Mouse (Mus musculus) liver, embryonic 11.5 days (tissue): ENCODE measurements at regions not wholly inside any gene's neighbourhood (a gene's known extent, or its start where the extent isn't known, plus 50 kb on each side); places are given as distances from the start of the nearest gene placed in this dataset.

Experiments
- ATAC-seq: fragments of 200-750 bp; cut with Nextera tagmentation; replicated peaks from 2 replicates; pipeline ENCODE4 v1.8.0; 2017; ENCODE audit warnings: moderate number of reproducible peaks, mild to moderate bottlenecking, moderate TSS enrichment, moderate library complexity; ENCODE audit not compliant: low FRiP score
- DNase-seq: peaks from one replicate; pipeline ENCODE4 v3.0.0-alpha.2; 2017; ENCODE audit warnings: low spot score
- H3K27ac ChIP-seq: fragments of 300-500 bp; sonication (generic); 2 replicates; pipeline ENCODE4 v1.5.1; 2014; ENCODE audit warnings: mild to moderate bottlenecking, low read depth, low read length, control low read depth
- H3K27me3 ChIP-seq: fragments of 300-500 bp; sonication (generic); replicated peaks from 2 replicates; pipeline ENCODE4 v1.6.1; 2014; ENCODE audit warnings: low read length, mixed read lengths; ENCODE audit not compliant: control insufficient read depth, insufficient read depth
- H3K36me3 ChIP-seq: fragments of 300-500 bp; sonication (generic); 2 replicates; pipeline ENCODE4 v1.6.1; 2014; ENCODE audit warnings: mild to moderate bottlenecking, low read length, moderate library complexity, mixed read lengths; ENCODE audit not compliant: control insufficient read depth, insufficient read depth
- H3K4me1 ChIP-seq: fragments of 300-500 bp; sonication (generic); replicated peaks from 2 replicates; pipeline ENCODE4 v1.6.1; 2014; ENCODE audit warnings: low read length, mixed read lengths; ENCODE audit not compliant: control insufficient read depth, insufficient read depth
- H3K4me2 ChIP-seq: fragments of 300-500 bp; sonication (generic); 2 replicates; pipeline ENCODE4 v1.6.1; 2014; ENCODE audit warnings: mild to moderate bottlenecking, control low read depth, moderate library complexity
- H3K4me3 ChIP-seq: fragments of 300-500 bp; sonication (generic); 2 replicates; pipeline ENCODE4 v1.5.1; 2014; ENCODE audit warnings: low read depth, low read length, control low read depth
- H3K9ac ChIP-seq: fragments of 300-500 bp; sonication (generic); 2 replicates; pipeline ENCODE4 v1.6.1; 2014; ENCODE audit warnings: low read depth, low read length, control low read depth
- H3K9me3 ChIP-seq: fragments of 300-500 bp; sonication (generic); 2 replicates; pipeline ENCODE4 v1.6.1; 2016; ENCODE audit warnings: low read length, inconsistent platforms, mixed read lengths; ENCODE audit not compliant: control insufficient read depth
- WGBS: fragments of 180-500 bp; shearing (Covaris S2); extraction: QIAGEN DNeasy Blood & Tissue Kit; methylation state at CpG from one replicate; pipeline ENCODE4 v1.1.7; 2014; 5-methylcytosine and 5-hydroxymethylcytosine counted together

DNA sequence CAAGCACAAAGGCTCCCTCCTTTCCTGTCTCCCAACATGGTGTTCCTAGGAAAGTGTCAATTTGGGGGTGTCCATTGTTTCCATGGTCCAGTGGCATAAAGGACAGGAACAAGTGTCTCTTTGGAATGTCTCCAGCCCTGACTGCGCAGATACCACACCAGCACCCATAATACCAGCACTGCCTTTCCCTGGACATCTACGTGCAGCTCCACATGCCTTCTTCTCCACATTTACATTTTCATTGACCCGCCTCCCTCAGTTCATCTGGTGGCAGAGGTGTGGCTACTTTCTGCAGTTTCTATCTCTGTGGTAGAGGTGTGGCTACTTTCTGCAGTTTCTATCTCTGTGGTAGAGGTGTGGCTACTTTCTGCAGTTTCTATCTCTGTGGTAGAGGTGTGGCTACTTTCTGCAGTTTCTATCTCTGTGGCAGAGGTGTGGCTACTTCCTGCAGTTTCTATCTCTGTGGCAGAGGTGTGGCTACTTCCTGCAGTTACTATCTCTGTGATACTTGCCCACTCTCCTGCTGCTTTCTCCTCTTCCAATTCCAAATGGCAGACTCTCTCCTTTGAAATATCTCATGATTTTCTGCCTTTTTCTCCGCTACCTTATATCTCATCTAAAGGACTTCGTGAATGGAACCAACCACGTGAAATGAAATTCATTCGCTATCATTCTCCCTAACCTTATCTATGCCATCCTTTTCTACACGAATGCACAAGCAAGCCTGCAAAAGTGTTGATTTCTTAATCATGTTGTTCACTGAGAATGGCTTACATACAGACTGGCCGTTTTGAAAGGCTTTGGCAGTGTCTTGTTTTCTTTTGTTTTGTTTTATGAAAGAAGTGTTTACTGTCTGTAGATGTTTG lies 204.0 kb downstream of the Parm1 start:
- Histone ChIP-seq H3K9me3 (no peaks in the 10 kb centered on the region), H3K36me3 (no peaks in the 10 kb centered on the region), H3K4me2 (no peak overlapping the region), H3K4me3 (no peak overlapping the region), H3K27me3 (no peaks in the 10 kb centered on the region), H3K27ac (peak overlapping the region; percentile 63), H3K9ac (no peak overlapping the region), H3K4me1 (peaks cover 18% of the 10 kb centered on the region)
- ATAC-seq (0 out of 2 replicates have a peak, but pooled peaks have one; percentile 39), DNase-seq (no peak)
- 57% methylated on average over 9 of the region's 9 CpGs for WGBS

DNA sequence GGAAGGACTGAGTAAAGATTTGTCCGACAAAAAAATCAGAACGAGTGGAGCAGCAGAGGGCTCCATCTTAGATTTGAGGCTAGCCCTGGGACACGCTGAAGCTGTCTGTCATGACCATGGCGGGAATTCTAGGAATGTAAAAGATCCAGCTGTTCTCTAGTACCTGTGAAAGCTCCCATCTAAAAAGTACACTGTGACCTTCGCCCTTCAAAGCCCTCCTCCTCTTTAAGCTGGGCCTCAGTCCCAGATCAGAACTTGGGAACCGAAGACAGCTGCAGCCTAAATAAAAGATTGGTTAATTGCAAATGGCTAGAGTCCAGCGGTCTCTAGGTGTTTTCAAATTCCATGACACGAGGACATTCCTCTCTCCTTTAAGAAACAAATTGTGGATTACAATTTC lies 195.6 kb downstream of the Parm1 start:
- H3K27ac ChIP-seq = no peak overlapping the region
- no peak for ATAC-seq
- no peak for DNase-seq

DNA sequence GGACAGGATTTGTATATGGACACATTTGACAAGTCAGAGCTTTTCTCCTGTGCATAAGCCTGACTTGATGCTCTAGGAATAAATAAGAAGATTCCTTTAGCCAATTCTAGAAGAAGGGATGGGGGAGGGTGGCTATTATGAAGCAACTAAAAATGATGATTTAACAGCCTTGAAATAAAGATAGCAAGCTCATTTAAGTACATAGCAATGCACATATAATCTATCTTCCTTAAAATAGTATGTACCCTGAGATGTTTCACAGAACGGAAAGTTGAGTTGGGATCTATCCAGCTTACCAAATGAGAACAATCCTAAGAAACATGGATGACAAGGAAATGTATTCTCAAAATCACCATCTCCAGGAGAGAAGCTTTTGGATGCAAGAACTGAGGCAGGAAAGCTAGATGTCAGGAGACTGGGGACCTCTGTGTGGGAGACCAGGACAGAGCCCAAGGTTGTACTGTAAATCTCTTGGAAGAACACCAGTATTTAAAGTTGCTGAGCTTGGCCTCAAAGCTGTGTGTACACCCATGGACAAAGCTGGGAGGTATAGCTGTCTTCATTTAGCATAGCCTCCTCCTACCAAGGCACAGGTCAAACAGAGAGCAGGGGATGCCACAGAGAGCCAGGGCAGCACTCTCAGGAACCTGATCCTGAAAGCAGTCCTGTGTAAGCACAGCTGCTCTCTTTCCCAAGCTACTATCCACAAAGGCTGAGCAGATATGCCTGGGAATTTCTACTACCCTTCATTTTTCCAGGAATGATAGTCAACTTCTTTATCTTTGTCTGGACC lies 192.3 kb downstream of the Parm1 start:
- no peaks in the 10 kb centered on the region for H3K36me3 ChIP-seq
- H3K9me3 ChIP-seq = no peaks in the 10 kb centered on the region
- H3K4me1 ChIP-seq = no peaks in the 10 kb centered on the region
- no peak overlapping the region for H3K9ac ChIP-seq
- WGBS = 83% methylated on average over 1 of the region's 1 CpGs
- ATAC-seq = no peak
- DNase-seq = no peak
- H3K4me2 ChIP-seq = no peak overlapping the region
- no peak overlapping the region for H3K4me3 ChIP-seq
- no peaks in the 10 kb centered on the region for H3K27me3 ChIP-seq
- H3K27ac ChIP-seq = no peak overlapping the region

More for the DNA sequence above, 195.6 kb downstream of the Parm1 start:
- Histone ChIP-seq H3K4me2 (no peak overlapping the region), H3K9me3 (no peaks in the 10 kb centered on the region), H3K36me3 (no peaks in the 10 kb centered on the region), H3K4me1 (no peaks in the 10 kb centered on the region), H3K4me3 (no peak overlapping the region), H3K27me3 (no peaks in the 10 kb centered on the region), H3K9ac (no peak overlapping the region)
- WGBS = 62% methylated on average over 8 of the region's 8 CpGs

DNA sequence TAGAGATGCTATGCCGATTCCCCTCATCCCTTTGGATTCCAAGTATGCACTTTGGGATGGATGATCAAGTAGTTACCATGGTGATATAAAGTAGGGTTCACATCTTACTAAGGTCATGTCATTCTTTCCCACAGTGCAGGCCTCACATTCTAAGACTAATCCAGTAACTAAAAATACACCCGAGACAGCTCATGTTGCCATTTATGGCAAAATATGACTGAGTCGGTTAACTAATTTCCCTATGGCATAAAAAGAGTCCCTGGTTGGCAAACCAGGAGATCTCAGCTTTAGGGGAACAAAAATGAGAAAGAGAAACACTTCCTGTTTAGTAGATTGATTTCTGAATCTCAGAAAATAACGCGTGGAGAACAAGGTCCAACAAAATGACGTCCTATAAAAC lies 190.7 kb downstream of the Parm1 start:
- DNase-seq (no peak), ATAC-seq (no peak)
- no peak overlapping the region for H3K9ac ChIP-seq
- H3K27me3 ChIP-seq = no peaks in the 10 kb centered on the region
- H3K9me3 ChIP-seq = no peaks in the 10 kb centered on the region
- no peak overlapping the region for H3K4me3 ChIP-seq
- H3K4me2 ChIP-seq = no peak overlapping the region
- H3K4me1 ChIP-seq = no peaks in the 10 kb centered on the region
- no peaks in the 10 kb centered on the region for H3K36me3 ChIP-seq
- 88% methylated on average over 6 of the region's 6 CpGs for WGBS
- no peak overlapping the region for H3K27ac ChIP-seq

DNA sequence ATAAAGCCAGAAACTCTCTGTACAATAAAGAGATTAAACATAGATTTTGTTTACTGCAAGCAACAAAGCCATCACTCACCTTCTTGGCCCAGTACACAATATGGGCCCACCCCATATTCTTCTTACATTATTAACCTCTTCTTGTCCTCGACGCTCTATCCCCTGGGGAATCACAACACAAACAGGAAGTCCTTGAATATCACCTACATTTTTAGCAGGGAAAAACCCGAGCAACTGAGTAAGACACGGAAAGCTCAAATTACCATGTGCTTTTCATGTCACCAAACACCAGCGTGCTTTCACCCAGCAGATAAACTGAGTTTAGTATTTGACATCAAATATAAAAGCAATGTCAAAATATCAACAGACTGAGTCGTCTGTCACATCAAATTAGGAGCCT lies 179.7 kb downstream of the Parm1 start:
- Histone ChIP-seq H3K27ac (no peak overlapping the region), H3K36me3 (no peaks in the 10 kb centered on the region), H3K9ac (no peak overlapping the region), H3K27me3 (no peaks in the 10 kb centered on the region), H3K4me1 (no peaks in the 10 kb centered on the region), H3K9me3 (no peaks in the 10 kb centered on the region), H3K4me3 (no peak overlapping the region), H3K4me2 (no peak overlapping the region)
- ATAC-seq = no peak
- DNase-seq = no peak
- WGBS = 75% methylated on average over 6 of the region's 6 CpGs

DNA sequence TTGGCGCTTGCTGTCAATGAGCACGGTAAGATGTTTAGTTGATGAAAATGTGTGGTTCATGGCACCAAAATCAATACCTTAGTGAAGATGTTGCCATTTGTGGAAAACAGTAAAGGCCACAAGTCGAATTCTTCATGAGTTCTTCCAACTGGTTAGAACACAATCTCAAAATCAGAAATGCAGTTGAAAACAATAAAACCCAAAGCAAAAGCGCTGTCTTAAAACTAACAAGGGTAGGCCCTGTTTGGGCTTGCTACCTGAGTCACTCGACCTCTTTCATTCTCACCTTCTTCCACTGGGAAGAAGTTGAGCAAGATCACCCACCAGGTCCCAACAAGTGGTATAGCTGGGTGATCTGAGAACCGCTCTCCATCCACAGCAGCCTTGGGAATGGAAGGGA lies 179.1 kb downstream of the Parm1 start:
- H3K9me3 ChIP-seq = no peaks in the 10 kb centered on the region
- no peaks in the 10 kb centered on the region for H3K4me1 ChIP-seq
- H3K9ac ChIP-seq = no peak overlapping the region
- H3K27me3 ChIP-seq = no peaks in the 10 kb centered on the region
- no peak for ATAC-seq
- no peak overlapping the region for H3K4me3 ChIP-seq
- no peak for DNase-seq
- no peak overlapping the region for H3K4me2 ChIP-seq
- H3K27ac ChIP-seq = no peak overlapping the region
- H3K36me3 ChIP-seq = no peaks in the 10 kb centered on the region
- WGBS = 83% methylated on average over 6 of the region's 6 CpGs

DNA sequence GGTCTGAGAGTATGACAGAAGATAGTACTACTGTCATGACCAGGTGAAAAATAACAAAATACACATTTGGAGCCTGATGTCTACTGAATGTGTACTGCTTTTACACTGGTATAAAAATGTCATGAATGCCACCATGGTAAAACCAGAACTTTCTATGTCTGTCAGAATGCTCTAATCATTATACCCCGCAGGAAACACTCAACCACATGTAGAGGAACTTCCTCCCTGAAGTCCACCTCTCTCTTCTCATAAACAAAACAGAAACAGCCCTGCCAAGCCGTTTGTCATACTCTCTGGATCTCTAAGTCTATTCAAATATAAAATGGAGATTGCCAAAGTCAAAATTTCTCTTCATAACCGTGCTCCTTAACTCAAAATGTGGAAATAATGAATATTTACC lies 178.2 kb downstream of the Parm1 start:
- no peaks in the 10 kb centered on the region for H3K36me3 ChIP-seq
- no peak overlapping the region for H3K27ac ChIP-seq
- DNase-seq (no peak), ATAC-seq (no peak)
- H3K27me3 ChIP-seq = no peaks in the 10 kb centered on the region
- no peaks in the 10 kb centered on the region for H3K4me1 ChIP-seq
- no peak overlapping the region for H3K9ac ChIP-seq
- H3K4me2 ChIP-seq = no peak overlapping the region
- 62% methylated on average over 3 of the region's 3 CpGs for WGBS
- H3K4me3 ChIP-seq = no peak overlapping the region
- H3K9me3 ChIP-seq = no peaks in the 10 kb centered on the region

DNA sequence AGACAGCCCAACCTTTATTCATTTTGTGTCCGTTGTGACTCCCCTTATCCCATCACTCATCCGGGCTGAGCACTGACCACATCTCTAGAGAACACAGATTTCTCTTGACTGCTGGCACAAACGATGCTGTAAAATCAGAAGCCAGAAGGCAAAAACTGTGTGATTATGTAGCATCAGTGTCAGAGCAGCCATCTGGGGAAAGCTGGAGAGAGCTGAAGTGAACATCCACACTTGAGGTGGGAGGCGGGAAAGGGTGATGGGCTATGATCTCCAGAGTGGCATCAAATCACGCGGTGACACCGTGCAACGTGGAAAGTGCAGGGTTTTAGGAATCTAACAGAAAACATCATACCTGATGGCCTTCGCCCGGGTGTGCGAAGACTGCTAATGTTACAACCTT lies 175.9 kb downstream of the Parm1 start:
- WGBS = 83% methylated on average over 11 of the region's 11 CpGs
- no peaks in the 10 kb centered on the region for H3K36me3 ChIP-seq
- no peak overlapping the region for H3K9ac ChIP-seq
- H3K4me2 ChIP-seq = no peak overlapping the region
- ATAC-seq = no peak
- H3K4me3 ChIP-seq = no peak overlapping the region
- H3K9me3 ChIP-seq = no peaks in the 10 kb centered on the region
- DNase-seq = no peak
- H3K27ac ChIP-seq = no peak overlapping the region
- H3K27me3 ChIP-seq = no peaks in the 10 kb centered on the region
- H3K4me1 ChIP-seq = no peaks in the 10 kb centered on the region
